Mouse (Mus musculus) brain, adult 2 months (tissue): Measurements from ENCODE around the gene Plcxd2.

Experiments used
- DNase-seq: peaks from one replicate; pipeline ENCODE4 v3.0.0; 2011; ENCODE audit warnings: low read depth, low spot score

The Plcxd2 gene

GRCm38 (mm10) chr16:46010153-46010905, at the start of gene Plcxd2:
Plcxd2 (minus strand) TSS chr16:46010218.
- DNase-seq = peak; percentile 99

GRCm38 (mm10) chr16:46046906-46047305, 36.9 kb upstream of the Plcxd2 start:
- no peak for DNase-seq

- peak; percentile 47 for DNase-seq
Measured at GRCm38 (mm10) chr16:46036261-46036660, 26.2 kb upstream of the Plcxd2 start.

DNA sequence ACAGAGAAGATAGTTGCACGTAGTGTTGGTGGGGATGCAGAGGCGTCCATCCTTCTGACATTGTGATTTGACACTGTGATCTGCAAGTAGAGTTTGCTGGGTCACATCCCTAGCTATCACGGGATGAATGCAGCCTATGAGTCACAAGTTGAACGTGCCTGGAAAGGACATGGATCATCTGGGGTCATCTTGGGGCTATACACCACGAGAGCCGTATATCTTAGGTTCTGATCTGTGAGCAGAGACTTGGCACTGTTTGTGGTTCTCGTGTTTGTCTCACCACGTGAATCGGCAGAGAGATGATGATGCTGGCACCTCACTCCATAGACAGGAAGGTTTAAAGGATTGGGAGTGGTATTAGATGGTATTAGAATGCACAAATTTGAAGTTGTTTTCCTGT, 23.9 kb upstream of the Plcxd2 start:
- DNase-seq = no peak

- no peak for DNase-seq
Measured at GRCm38 (mm10) chr16:46022958-46023491, 13.0 kb upstream of the Plcxd2 start.

GRCm38 (mm10) chr16:46022189-46022928, 12.3 kb upstream of the Plcxd2 start:
- DNase-seq = peak; percentile 89

GRCm38 (mm10) chr16:46021302-46021701, 11.3 kb upstream of the Plcxd2 start:
- DNase-seq = peak; percentile 56

GRCm38 (mm10) chr16:46020396-46020795, 10.4 kb upstream of the Plcxd2 start:
- no peak for DNase-seq

DNA sequence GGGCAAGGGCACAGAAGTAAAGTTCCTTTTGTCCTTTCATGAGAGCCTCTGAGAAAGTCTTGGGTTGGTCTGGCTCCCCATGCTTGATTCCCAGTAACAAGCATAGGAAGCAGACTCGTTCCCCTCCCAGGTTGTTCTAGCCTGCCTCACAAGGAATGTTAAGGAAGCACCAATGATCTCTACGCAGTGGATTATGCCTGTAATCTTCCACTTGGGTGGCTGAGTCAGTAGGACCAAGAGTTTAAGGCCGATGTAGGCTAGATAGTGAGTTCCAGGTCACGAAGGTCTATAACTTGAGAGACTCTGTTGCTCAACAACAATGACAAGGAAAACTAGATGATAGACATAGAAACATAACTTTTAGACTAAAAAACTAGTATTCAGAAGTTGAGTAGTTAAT, 9.8 kb upstream of the Plcxd2 start:
- no peak for DNase-seq

- no peak for DNase-seq
Measured at GRCm38 (mm10) chr16:46019359-46019758, 9.3 kb upstream of the Plcxd2 start.

GRCm38 (mm10) chr16:46011696-46012095, 1.7 kb upstream of the Plcxd2 start:
- no peak for DNase-seq

DNA sequence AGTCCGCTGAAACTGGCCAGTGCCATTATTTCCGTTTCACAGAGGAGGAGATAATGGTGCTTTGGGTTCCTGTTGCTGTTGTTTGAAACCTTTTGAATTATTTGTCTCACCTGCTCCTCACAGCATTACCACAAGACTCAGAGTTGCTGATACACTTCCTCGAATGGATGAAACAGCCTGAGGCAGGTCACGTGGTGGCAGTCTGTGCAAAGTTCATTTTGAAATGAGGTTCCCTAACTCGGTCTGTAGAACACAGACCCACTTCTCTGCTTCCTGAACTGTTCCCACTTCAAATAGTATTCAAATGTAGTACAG, 845 bp upstream of the Plcxd2 start:
- DNase-seq = peak; percentile 54

GRCm38 (mm10) chr16:46009717-46010116, 301 bp downstream of the Plcxd2 start:
- DNase-seq = peak; percentile 84

- DNase-seq = no peak
Measured at GRCm38 (mm10) chr16:46008766-46009165, 1.3 kb downstream of the Plcxd2 start.

GRCm38 (mm10) chr16:46008036-46008605, 1.9 kb downstream of the Plcxd2 start:
- DNase-seq = peak; percentile 68

DNA sequence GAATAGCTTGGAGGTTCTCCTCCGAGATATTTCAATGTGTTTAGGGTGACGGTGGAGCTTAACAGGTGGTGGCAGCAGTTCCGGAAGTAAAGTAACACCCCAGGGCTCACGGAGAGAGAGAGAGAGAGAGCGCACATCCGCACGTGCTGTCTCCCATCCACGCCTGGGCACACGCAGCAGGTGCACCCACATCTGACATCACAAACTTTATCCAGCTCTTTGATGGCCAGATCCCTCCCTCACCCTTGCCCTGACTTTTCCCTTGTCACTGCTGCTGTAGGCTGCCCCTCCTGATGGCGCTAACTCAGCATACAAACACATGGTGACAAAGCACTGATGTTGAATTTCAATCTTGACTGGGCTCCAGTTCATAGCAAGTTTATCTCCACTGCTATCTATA, 3.8 kb downstream of the Plcxd2 start:
- no peak for DNase-seq

- peak; percentile 74 for DNase-seq
Measured at GRCm38 (mm10) chr16:46001550-46002166, 8.4 kb downstream of the Plcxd2 start.

- no peak for DNase-seq
Measured at GRCm38 (mm10) chr16:46000976-46001375, 9.0 kb downstream of the Plcxd2 start.

DNA sequence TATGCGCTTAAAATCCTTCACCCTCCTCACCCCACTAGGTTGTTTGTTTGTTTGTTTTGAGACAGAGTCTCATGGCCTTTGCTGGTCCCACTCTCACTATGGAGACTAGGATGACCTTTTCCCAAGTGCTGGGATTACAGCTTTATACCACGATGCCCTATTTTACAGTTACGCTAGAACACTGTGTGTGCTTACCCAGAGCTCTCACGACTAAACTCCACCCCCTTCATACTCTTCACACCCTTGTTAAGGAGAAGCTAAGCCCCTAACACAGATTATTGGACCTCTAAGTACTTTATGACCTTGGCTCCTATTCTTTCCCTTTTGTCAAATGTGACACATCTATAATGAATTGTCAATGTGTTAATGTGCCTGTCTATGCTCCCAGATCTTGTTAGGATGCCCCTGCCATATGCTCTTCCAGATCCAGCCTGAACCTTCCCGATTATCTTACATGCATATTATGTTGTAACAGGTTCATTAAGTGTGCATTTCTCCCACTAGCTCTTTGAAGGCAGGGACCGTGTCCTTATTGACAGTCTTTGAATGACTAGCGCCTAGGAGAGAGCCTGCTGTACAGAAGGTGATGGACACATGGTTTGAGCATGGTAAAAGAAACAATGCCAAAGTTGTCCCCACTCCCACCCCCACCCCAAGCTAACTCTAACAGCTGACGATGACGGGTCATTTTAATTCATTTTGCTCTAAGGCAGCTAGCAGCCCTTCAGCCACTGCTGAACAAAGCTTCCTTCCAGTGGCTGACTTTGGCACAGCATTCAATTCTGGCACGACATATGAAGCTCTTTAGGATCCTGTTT, 10.4 kb downstream of the Plcxd2 start:
- peak; percentile 58 for DNase-seq

DNA sequence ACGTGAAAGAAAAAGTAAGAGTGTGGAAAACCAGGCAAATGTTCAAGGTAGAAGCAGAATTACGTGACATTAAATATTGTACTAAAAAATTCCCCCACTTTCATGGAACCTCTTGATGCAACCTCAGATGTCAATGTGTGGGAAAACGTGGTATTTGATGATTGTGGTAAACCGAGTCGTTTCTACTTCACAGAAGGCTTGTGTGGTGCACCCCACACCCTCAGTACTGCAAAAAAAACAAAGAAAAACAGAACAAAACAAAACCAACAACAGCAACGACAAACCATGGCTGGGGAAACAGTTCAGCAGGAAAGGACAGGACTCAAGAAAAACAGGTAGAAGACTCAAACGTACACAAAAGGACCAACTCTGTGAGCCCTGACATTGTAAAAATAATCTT, 11.8 kb downstream of the Plcxd2 start:
- DNase-seq = no peak
